Mouse (Mus musculus) cerebellum, adult 2 months (tissue): ENCODE data around the gene Hic1. TPM values are rescaled to one million over a fixed set of nuclear protein-coding genes. Genes with fewer than 3 reads are reported as not detected.

Source experiments
- DNase-seq, 2 experiments: peaks; one replicate each; pipeline ENCODE4 v3.0.0; 2021
- H3K27ac ChIP-seq: fragments of 200-500 bp; 2 replicates; pipeline ENCODE4 v1.5.1; 2012; ENCODE audit warnings: low read length, control low read depth, inconsistent platforms; ENCODE audit not compliant: insufficient read depth
- H3K27me3 ChIP-seq: fragments of 200-500 bp; 2 replicates; pipeline ENCODE4 v1.6.1; 2012; ENCODE audit warnings: inconsistent platforms, mild to moderate bottlenecking, low read length, moderate library complexity; ENCODE audit not compliant: control insufficient read depth, insufficient read depth
- H3K4me1 ChIP-seq: fragments of 200-500 bp; 2 replicates; pipeline ENCODE4 v1.6.1; 2011; ENCODE audit warnings: low read length; ENCODE audit not compliant: control insufficient read depth, insufficient read depth
- H3K4me3 ChIP-seq: fragments of 200-500 bp; replicated peaks from 2 replicates; pipeline ENCODE3; 2011; ENCODE audit warnings: mild to moderate bottlenecking, low read depth, low read length, control low read depth; ENCODE audit not compliant: insufficient read depth
- CTCF ChIP-seq: fragments of 200-500 bp; IDR thresholded peaks from 2 replicates; pipeline ENCODE4 v1.5.1; 2011; ENCODE audit warnings: low read depth, mild to moderate bottlenecking, control low read depth, low read length, moderate library complexity, borderline replicate concordance; ENCODE audit not compliant: insufficient read depth
- POLR2A ChIP-seq: fragments of 200-500 bp; IDR thresholded peaks from 2 replicates; pipeline ENCODE4 v1.6.1; 2011; ENCODE audit warnings: low read length, control low read depth, borderline replicate concordance; ENCODE audit not compliant: insufficient read depth
- WGBS: fragments of 180-500 bp; shearing (Covaris S2); methylation state at CpG from one replicate; pipeline ENCODE4 v1.1.7; 2018; 5-methylcytosine and 5-hydroxymethylcytosine counted together
- polyA plus RNA-seq: library from polyadenylated mRNA; depleted of rRNA; stranded (reverse); fragments of >200 nt; gene quantifications from 2 replicates; pipeline ENCODE4 v1.2.3, GENCODE M21; 2012

Hic1 gene
- polyA plus RNA-seq, 1 experiment = 3.0 TPM

DNA sequence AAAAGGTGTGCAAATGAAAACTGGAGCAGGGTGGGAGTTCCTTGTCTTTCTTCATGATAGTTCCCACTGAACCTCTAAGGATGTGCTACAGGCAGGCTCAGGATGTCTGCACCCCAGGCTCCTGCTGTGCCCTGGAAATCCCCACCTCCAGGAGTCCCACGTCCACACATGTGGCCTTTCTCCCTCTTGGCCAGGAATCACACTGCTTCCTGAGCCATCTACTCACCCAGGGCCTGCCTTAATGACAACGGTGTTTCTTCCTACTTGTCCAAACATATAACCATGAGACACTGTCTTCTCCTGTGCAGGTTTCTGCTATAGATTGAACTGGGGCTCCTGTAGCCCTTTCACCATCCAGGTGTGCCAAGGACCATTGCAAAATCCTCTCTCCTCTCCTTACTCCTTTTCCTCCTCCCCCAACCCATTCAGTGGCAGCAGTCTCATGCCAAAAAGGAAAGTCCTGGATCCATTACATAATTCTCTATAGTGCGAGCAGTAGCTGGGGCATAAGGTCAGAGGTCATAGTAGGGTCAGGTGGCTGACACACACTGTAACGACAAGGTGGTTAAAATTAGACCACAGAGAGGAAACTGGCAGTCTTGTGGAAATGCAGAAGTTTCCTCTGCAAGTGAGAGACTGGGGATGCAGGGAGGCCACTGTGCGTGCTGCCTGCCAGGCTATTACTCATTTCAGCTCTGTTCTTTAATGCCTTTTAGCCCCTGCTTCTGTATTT, 32.5 kb downstream of the Hic1 start:
- H3K4me1 ChIP-seq = peaks cover 42% of the 10 kb centered on the region
- no peak overlapping the region for H3K27ac ChIP-seq
- WGBS = 56% methylated on average over 5 of the region's 5 CpGs
- H3K4me3 ChIP-seq = no peak overlapping the region
- DNase-seq = no peak
- no peaks in the 10 kb centered on the region for H3K27me3 ChIP-seq
- TF ChIP-seq CTCF = no peak
- TF ChIP-seq POLR2A = no peak

DNA sequence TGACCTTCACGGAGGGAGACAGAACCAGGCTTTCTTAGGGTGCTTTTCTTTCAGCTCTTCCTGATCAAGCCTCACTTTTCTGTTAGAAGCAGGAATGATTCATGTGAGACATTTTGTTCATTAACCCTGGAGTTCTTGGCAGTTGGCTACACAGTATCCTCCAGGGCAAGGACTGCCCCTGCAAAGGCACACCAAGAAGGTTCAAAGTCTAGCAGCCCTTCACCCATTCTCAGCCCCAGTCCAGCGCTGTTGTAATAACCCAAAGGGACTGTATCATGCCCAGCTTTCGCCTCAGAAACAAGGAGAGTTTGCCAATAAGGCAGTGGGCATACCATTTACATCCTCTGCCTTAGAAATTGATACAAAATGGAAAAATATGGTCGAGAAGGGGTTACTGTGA, 34.0 kb downstream of the Hic1 start:
- no peak overlapping the region for H3K27ac ChIP-seq
- no peaks in the 10 kb centered on the region for H3K27me3 ChIP-seq
- no peak overlapping the region for H3K4me3 ChIP-seq
- no peak for DNase-seq
- H3K4me1 ChIP-seq = peaks cover 42% of the 10 kb centered on the region
- WGBS = 96% methylated on average over 4 of the region's 4 CpGs
- TF ChIP-seq POLR2A = no peak
- TF ChIP-seq CTCF = no peak

DNA sequence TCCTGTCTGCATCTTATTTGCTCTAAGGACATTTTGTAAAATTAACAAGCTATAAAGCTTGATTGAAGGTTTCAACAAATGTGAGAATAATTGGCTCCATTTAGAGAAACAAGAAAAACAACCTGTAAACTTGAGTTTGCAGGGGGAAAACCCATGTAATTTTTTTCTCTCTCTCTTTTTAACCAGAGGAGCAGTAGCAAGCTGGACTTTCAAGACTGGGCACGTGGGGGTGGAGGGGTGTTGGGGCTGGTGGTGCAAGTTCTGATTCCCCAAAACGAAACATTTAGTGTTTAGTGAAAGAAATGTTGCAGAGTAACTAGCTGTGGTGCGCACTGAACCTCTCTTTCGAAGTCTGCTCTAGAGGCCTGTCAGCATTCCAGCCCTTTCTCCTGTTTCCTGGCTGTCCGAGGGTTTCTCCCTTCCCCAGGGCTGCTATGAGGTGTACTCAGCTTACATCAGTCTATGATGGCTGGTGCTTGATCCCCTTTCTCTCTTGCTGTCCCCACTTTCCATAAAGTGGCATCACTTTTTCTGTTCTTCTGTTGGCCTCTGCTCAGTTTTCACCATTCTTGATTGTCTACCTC, 34.7 kb downstream of the Hic1 start:
- no peak for TF ChIP-seq POLR2A
- no peak for TF ChIP-seq CTCF
- peak in 1 of 2 experiments; percentile 19 for DNase-seq
- H3K27ac ChIP-seq = no peak overlapping the region
- H3K4me1 ChIP-seq = peaks cover 39% of the 10 kb centered on the region
- no peaks in the 10 kb centered on the region for H3K27me3 ChIP-seq
- H3K4me3 ChIP-seq = no peak overlapping the region
- 77% methylated on average over 5 of the region's 5 CpGs for WGBS

DNA sequence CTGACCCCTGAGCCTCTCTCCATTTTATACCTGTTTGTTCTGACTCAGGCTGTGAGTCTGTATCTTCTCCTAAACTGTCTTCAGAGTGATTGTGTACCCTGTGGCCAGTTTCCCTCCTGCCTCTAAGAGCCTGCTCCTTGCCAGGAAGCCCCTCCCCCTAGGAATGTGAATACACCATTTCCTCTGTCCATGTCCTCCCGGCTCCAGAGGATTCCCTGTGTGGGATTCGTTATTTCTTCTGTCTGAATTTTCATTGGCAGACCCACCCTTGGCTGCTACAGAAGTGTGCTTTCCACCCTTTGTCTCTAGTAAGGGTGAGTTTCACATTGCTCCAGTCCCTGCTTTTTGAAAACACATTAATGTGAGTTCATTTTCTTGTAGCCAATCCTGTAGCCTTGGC, 35.4 kb downstream of the Hic1 start:
- WGBS = 19% methylated on average over 2 of the region's 2 CpGs
- Histone ChIP-seq H3K4me3 (peak overlapping the region; percentile 32), H3K27ac (peak overlapping the region; percentile 55; the same call in 1 of the 2 replicates), H3K27me3 (no peaks in the 10 kb centered on the region), H3K4me1 (peaks cover 33% of the 10 kb centered on the region)
- TF ChIP-seq CTCF = no peak
- no peak for TF ChIP-seq POLR2A
- DNase-seq = peak in 1 of 2 experiments; percentile 30

DNA sequence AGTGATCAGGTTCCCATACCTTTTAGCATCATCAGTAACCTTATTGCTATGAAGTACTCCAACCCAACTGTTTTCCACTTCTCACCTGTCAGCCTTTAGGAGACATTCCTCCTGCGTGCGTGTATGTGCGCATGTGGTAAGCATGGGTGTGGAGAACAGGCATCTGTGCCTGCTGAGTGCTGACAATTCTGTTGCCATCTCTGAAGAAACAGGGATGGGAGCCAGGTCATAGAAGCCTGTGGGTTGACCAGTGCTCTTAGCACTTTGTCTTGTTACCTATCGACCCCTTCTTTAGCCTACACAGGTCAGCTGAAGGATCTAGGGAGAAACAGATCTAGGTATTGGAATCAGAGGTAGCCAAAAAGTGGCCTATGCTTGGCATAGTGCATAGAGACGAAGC, 35.9 kb downstream of the Hic1 start:
- TF ChIP-seq CTCF (no peak), POLR2A (no peak)
- no peak overlapping the region for H3K4me3 ChIP-seq
- peaks cover 28% of the 10 kb centered on the region for H3K4me1 ChIP-seq
- WGBS = 35% methylated on average over 5 of the region's 5 CpGs
- DNase-seq = peak; percentile 61 to 72
- H3K27ac ChIP-seq = peak overlapping the region; percentile 55; the same call in 1 of the 2 replicates
- no peaks in the 10 kb centered on the region for H3K27me3 ChIP-seq

DNA sequence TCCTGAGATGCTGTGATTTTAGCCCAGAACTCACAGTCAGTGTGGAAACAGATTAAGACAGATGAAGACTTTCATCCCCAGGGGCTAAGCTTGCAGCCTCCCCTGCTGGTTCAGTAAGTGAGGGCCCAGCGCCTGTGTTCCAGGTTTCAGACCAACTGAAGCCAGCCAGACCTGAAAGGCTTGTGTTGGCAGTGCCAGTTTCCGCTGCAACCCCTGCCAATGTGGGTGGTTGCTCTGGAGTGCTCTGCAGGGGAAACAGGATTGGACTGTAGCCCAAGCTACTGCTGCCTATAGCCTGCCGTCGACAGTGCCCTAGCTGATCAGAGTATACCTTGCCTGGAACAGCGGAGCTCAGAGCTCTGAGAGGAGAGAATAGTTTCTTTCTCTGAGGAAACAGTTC, 37.0 kb downstream of the Hic1 start:
- WGBS = 7% methylated on average over 5 of the region's 5 CpGs
- DNase-seq = peak; percentile 81 to 90
- peak overlapping the region; percentile 26 for H3K27ac ChIP-seq
- peak overlapping the region; percentile 15 for H3K4me3 ChIP-seq
- H3K27me3 ChIP-seq = no peaks in the 10 kb centered on the region
- H3K4me1 ChIP-seq = peaks cover 28% of the 10 kb centered on the region
- TF ChIP-seq CTCF (peak; percentile 43; the same call in 1 of the 2 replicates), POLR2A (peak; percentile 22; the same call in 1 of the 2 replicates)

DNA sequence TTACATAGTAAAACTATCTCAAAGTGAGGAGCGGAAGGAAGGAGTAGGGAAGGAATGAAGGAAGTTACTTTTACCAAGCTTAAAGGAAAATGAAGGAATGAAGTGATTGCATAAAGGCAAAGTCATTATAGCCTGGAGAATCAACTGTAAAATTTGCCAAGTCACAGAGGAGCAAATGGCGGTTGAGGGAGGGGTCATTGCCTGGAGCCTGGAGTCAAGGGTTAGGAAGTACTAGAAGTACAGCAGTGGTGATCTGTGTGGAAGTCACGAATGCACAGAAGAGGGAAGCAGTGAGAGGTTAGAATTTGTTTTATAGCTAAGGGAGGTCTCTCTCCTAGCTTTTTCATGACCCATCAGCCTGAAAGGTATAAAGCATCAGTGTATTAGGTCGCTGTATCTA, 38.0 kb downstream of the Hic1 start:
- no peak overlapping the region for H3K27ac ChIP-seq
- H3K4me1 ChIP-seq = peaks cover 25% of the 10 kb centered on the region
- H3K27me3 ChIP-seq = no peaks in the 10 kb centered on the region
- TF ChIP-seq CTCF = no peak
- TF ChIP-seq POLR2A = no peak
- 93% methylated on average over 4 of the region's 4 CpGs for WGBS
- no peak for DNase-seq
- no peak overlapping the region for H3K4me3 ChIP-seq

DNA sequence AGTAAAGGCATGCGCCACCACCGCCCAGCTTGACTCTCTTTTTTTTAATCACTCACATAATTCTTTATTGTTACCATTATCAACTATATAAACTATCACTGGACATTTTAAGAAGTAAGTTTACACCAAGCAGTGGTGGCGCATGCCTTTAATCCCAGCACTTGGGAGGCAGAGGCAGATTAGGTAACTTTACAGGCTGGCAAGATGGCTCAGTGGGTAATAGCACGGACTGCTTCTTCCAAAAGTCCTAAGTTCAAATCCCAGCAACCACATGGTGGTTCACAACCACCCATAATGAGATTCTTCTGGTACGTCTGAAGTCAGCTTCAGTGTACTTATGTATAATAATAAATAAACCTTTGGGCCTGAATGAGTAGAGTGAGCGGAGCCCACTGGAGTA, 39.8 kb downstream of the Hic1 start:
- Histone ChIP-seq H3K4me1 (peaks cover 15% of the 10 kb centered on the region; the same call in 1 of the 2 replicates), H3K4me3 (no peak overlapping the region), H3K27me3 (no peaks in the 10 kb centered on the region), H3K27ac (no peak overlapping the region)
- TF ChIP-seq POLR2A = no peak
- TF ChIP-seq CTCF = no peak
- DNase-seq = no peak
- over 99% methylated on average over 6 of the region's 6 CpGs for WGBS
